Mouse (Mus musculus) CH12.LX (cell line): Measurements from ENCODE around the gene Ctso. TPM values are rescaled to one million over a fixed set of nuclear protein-coding genes. Genes with fewer than 3 reads are reported as not detected.

Experiments
- DNase-seq: peaks from one replicate; pipeline ENCODE4 v3.0.0-alpha.2; 2013; ENCODE audit errors: extremely low read depth
- H3K27ac ChIP-seq: 2 replicates; pipeline ENCODE4 v1.5.1; 2012; ENCODE audit warnings: low read depth, mild to moderate bottlenecking, control low read depth, moderate library complexity; ENCODE audit not compliant: insufficient read depth
- H3K27me3 ChIP-seq: replicated peaks from 2 replicates; pipeline ENCODE3; 2012; ENCODE audit warnings: inconsistent platforms
- H3K36me3 ChIP-seq, 2 experiments: replicated peaks in 1 of 2; 2 replicates each; pipeline versions ENCODE3 to v1.6.1; 2012; ENCODE audit warnings: inconsistent platforms in 1 of 2, low read length in 1 of 2, mild to moderate bottlenecking in 1 of 2, mixed read lengths in 1 of 2, moderate library complexity in 1 of 2; ENCODE audit not compliant: control insufficient read depth in 1 of 2, insufficient read depth in 1 of 2
- H3K4me1 ChIP-seq, 2 experiments: 2 replicates each; pipeline ENCODE4 v1.6.1; 2012; ENCODE audit warnings: inconsistent platforms in 1 of 2, moderate library complexity in 1 of 2; ENCODE audit not compliant: insufficient read depth in 2 of 2, control insufficient read depth in 1 of 2
- H3K4me2 ChIP-seq: 2 replicates; pipeline ENCODE4 v1.6.1; 2012; ENCODE audit warnings: low read depth, mild to moderate bottlenecking, control low read depth; ENCODE audit not compliant: poor library complexity, insufficient read depth, severe bottlenecking
- H3K4me3 ChIP-seq, 3 experiments: fragments of 150-350 bp in 1 of 3; sonication (generic) in 1 of 3; replicated peaks in 1 of 3; 2 replicates each; pipeline versions ENCODE3 to v1.5.1; 2011 to 2012; ENCODE audit warnings: low read depth in 2 of 3, low read length in 2 of 3, mild to moderate bottlenecking in 2 of 3, moderate library complexity in 2 of 3, control low read depth in 1 of 3, improper control_type of control experiment in 1 of 3, inconsistent platforms in 1 of 3, mixed read lengths in 1 of 3; ENCODE audit not compliant: poor library complexity in 1 of 3
- H3K79me2 ChIP-seq: replicated peaks from 2 replicates; pipeline ENCODE4 v1.6.1; 2012; ENCODE audit warnings: mild to moderate bottlenecking, moderate library complexity; ENCODE audit not compliant: control insufficient read depth, poor library complexity, insufficient read depth, severe bottlenecking; ENCODE audit errors: extremely low read depth
- H3K9ac ChIP-seq: 2 replicates; pipeline ENCODE4 v1.6.1; 2012; ENCODE audit warnings: low read depth, mild to moderate bottlenecking, control low read depth, moderate library complexity; ENCODE audit not compliant: insufficient read depth
- H3K9me3 ChIP-seq: replicated peaks from 2 replicates; pipeline ENCODE3; 2012; ENCODE audit warnings: low read length, inconsistent platforms, mixed read lengths
- BHLHE40 ChIP-seq: IDR thresholded peaks from 2 replicates; pipeline ENCODE4 v1.6.1; 2011; ENCODE audit warnings: mild to moderate bottlenecking, low read depth, low read length, improper control_type of control experiment
- CHD2 ChIP-seq: IDR thresholded peaks from 2 replicates; pipeline ENCODE4 v1.6.1; 2011; ENCODE audit warnings: low read length, improper control_type of control experiment
- CTCF ChIP-seq, 2 experiments: IDR thresholded peaks in 1 of 2; conservative IDR thresholded peaks in 1 of 2; 2 replicates each; pipeline ENCODE4 v1.5.1; 2011 to 2012; ENCODE audit warnings: low read depth in 2 of 2, low read length in 2 of 2, improper control_type of control experiment in 1 of 2, inconsistent platforms in 1 of 2, mild to moderate bottlenecking in 1 of 2, moderate library complexity in 1 of 2
- E2F4 ChIP-seq: IDR thresholded peaks from 2 replicates; pipeline ENCODE4 v1.6.1; 2011; ENCODE audit warnings: low read depth, low read length, improper control_type of control experiment; ENCODE audit not compliant: insufficient replicate concordance
- ELF1 ChIP-seq: IDR thresholded peaks from 2 replicates; pipeline ENCODE4 v1.6.1; 2014; ENCODE audit warnings: low read depth, mild to moderate bottlenecking, inconsistent platforms, low read length, improper control_type of control experiment
- EP300 ChIP-seq: IDR thresholded peaks from 2 replicates; pipeline ENCODE4 v1.6.1; 2011; ENCODE audit warnings: low read length, improper control_type of control experiment
- GABPA ChIP-seq: IDR thresholded peaks from 2 replicates; pipeline ENCODE4 v1.6.1; 2012; ENCODE audit warnings: low read depth, low read length, improper control_type of control experiment, inconsistent platforms; ENCODE audit not compliant: insufficient replicate concordance
- HCFC1 ChIP-seq: IDR thresholded peaks from 2 replicates; pipeline ENCODE4 v1.6.1; 2012; ENCODE audit warnings: low read depth, mild to moderate bottlenecking, inconsistent platforms, low read length, improper control_type of control experiment
- IRF4 ChIP-seq: IDR thresholded peaks from 2 replicates; pipeline ENCODE4 v1.6.1; 2014; ENCODE audit warnings: low read depth, mild to moderate bottlenecking, inconsistent platforms, low read length, improper control_type of control experiment
- JUN ChIP-seq: IDR thresholded peaks from 2 replicates; pipeline ENCODE4 v1.6.1; 2011; ENCODE audit warnings: low read depth, mild to moderate bottlenecking, low read length, improper control_type of control experiment, moderate library complexity; ENCODE audit not compliant: insufficient read depth
- JUND ChIP-seq: conservative IDR thresholded peaks from 2 replicates; pipeline ENCODE4 v1.6.1; 2011; ENCODE audit warnings: low read depth, low read length, improper control_type of control experiment
- MAFK ChIP-seq: IDR thresholded peaks from 2 replicates; pipeline ENCODE4 v1.6.1; 2011; ENCODE audit warnings: low read length, improper control_type of control experiment; ENCODE audit not compliant: insufficient replicate concordance
- MAZ ChIP-seq: IDR thresholded peaks from 2 replicates; pipeline ENCODE4 v1.6.1; 2012; ENCODE audit warnings: low read depth, mild to moderate bottlenecking, inconsistent platforms, low read length, improper control_type of control experiment, moderate library complexity
- MYC ChIP-seq: IDR thresholded peaks from 2 replicates; pipeline ENCODE4 v1.6.1; 2011; ENCODE audit warnings: low read depth, mild to moderate bottlenecking, improper control_type of control experiment, low read length
- NRF1 ChIP-seq: IDR thresholded peaks from 2 replicates; pipeline ENCODE4 v1.6.1; 2014; ENCODE audit warnings: low read depth, mild to moderate bottlenecking, inconsistent platforms, low read length, improper control_type of control experiment, moderate library complexity
- PAX5 ChIP-seq: IDR thresholded peaks from 2 replicates; pipeline ENCODE4 v1.6.1; 2012; ENCODE audit warnings: low read length, inconsistent platforms, mixed read lengths
- POLR2AphosphoS2 ChIP-seq: IDR thresholded peaks from 2 replicates; pipeline ENCODE4 v1.6.1; 2011; ENCODE audit warnings: low read depth, low read length, improper control_type of control experiment
- RAD21 ChIP-seq: IDR thresholded peaks from 2 replicates; pipeline ENCODE4 v1.6.1; 2011; ENCODE audit warnings: low read depth, mild to moderate bottlenecking, low read length, improper control_type of control experiment, moderate library complexity
- TCF12 ChIP-seq: IDR thresholded peaks from 2 replicates; pipeline ENCODE4 v1.6.1; 2014; ENCODE audit warnings: low read depth, mild to moderate bottlenecking, inconsistent platforms, low read length, improper control_type of control experiment
- UBTF ChIP-seq: IDR thresholded peaks from 2 replicates; pipeline ENCODE4 v1.6.1; 2012; ENCODE audit warnings: low read depth, mild to moderate bottlenecking, inconsistent platforms, low read length, improper control_type of control experiment, moderate library complexity
- USF1 ChIP-seq: IDR thresholded peaks from 2 replicates; pipeline ENCODE4 v1.6.1; 2014; ENCODE audit warnings: low read depth, mild to moderate bottlenecking, inconsistent platforms, low read length, improper control_type of control experiment
- USF2 ChIP-seq: conservative IDR thresholded peaks from 2 replicates; pipeline ENCODE4 v1.6.1; 2011; ENCODE audit warnings: low read depth, low read length, improper control_type of control experiment
- ZC3H11A ChIP-seq: IDR thresholded peaks from 2 replicates; pipeline ENCODE4 v1.6.1; 2012; ENCODE audit warnings: low read depth, mild to moderate bottlenecking, inconsistent platforms, low read length, improper control_type of control experiment
- ZKSCAN1 ChIP-seq: IDR thresholded peaks from 2 replicates; pipeline ENCODE4 v1.6.1; 2012; ENCODE audit warnings: low read depth, inconsistent platforms, low read length, improper control_type of control experiment, borderline replicate concordance
- ZMIZ1 ChIP-seq: IDR thresholded peaks from 2 replicates; pipeline ENCODE4 v1.6.1; 2012; ENCODE audit warnings: low read depth, mild to moderate bottlenecking, inconsistent platforms, low read length, improper control_type of control experiment
- dilution Hi-C: fragments of 300-500 bp; cut with MboI; formaldehyde crosslinking; loops from 2 replicates; pipeline ENCODE4 v1.14.3; 2020; ENCODE audit warnings: low sequenced_read_pairs; ENCODE audit not compliant: extremely low pct_unique_long_range_greater_than_20kb, extremely low pct_ligation_motif_present
- in situ Hi-C: fragments of 300-500 bp; cut with MboI; formaldehyde crosslinking; loops from 3 replicates; pipeline ENCODE4 v1.14.3; 2019; ENCODE audit warnings: low sequenced_read_pairs, low pct_ligation_motif_present, low pct_unique_long_range_greater_than_20kb, mixed read lengths
- polyA plus RNA-seq: library from polyadenylated mRNA; unstranded; fragments of >175 nt; gene quantifications from 2 replicates; pipeline ENCODE4 v1.2.1, GENCODE M21; 2012; ENCODE audit warnings: low read depth; ENCODE audit not compliant: insufficient read length
- total RNA-seq, 2 experiments: library from RNA; depleted of rRNA; stranded (reverse); fragments of 300-350 nt in 1 of 2; fragments of >200 nt in 1 of 2; gene quantifications; 2 replicates each; pipeline ENCODE4 v1.2.3; 2012 to 2014

Gene Ctso
- total and polyA plus RNA-seq, 3 experiments = 21.1 to 41.7 (median 39.2) TPM

DNA sequence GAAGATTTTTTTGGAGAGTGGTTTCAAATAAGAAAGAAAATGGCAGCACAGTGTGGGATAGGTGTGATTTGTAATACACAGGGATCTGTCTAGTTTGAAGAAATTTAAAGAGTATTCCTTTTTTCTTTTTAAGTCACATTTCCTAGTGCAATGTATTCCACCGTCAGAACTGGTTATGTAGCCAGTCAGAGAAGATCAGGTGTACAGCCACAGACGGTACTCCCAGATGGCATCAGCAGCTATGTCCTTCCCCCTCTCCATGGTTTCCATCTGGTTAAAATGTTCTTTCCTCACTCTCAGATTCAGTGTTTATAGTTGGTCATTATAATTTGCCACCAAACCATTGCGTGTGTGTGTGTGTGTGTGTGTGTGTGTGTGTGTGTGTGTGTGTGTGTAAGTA, 10.7 kb downstream of the Ctso start:
- dilution Hi-C loops (no loop called here), in situ Hi-C loops (no loop called here)
- no peaks in the 10 kb centered on the region for H3K27me3 ChIP-seq
- no peak overlapping the region for H3K27ac ChIP-seq
- H3K4me1 ChIP-seq = peaks cover 0 to 35% of the 10 kb centered on the region in 2 experiments; a peak in 2 of 4 replicates
- H3K9ac ChIP-seq = no peak overlapping the region
- TF ChIP-seq CHD2 = no peak
- TF ChIP-seq EP300 = no peak
- no peak for TF ChIP-seq JUN
- no peak overlapping the region for H3K4me2 ChIP-seq
- peaks cover 10% of the 10 kb centered on the region for H3K79me2 ChIP-seq
- H3K4me3 ChIP-seq = no peak overlapping the region
- H3K9me3 ChIP-seq = no peaks in the 10 kb centered on the region
- no peak for DNase-seq
- H3K36me3 ChIP-seq = peaks cover 36 to 76% of the 10 kb centered on the region in 2 experiments

DNA sequence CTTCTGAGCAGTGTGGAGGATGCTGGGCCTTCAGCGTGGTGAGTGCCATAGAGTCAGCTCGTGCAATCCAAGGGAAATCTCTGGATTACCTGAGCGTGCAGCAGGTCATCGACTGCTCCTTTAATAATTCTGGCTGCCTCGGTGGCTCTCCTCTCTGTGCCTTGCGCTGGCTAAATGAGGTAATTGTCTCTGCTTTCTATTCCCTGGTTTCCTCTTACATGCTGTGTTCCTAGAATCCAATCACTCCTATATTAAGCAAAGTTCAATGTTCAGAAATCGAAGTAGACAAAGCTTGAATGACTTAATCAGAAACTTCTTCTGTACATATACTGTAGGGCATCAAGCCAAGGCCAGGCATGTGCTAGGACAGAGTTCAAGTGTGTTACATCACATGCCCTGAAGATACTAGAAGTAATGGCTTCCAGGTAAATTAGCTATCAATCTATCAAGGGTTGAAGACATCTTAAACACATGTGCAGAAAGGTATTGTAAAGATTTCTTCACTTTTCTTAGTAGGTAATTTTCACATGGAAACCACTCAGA, 12.5 kb downstream of the Ctso start:
- TF ChIP-seq IRF4 (no peak), MAZ (no peak), ZC3H11A (no peak), JUN (no peak), TCF12 (no peak), GABPA (no peak), ZKSCAN1 (no peak), PAX5 (no peak), RAD21 (no peak), BHLHE40 (no peak), POLR2AphosphoS2 (no peak), E2F4 (no peak)
- Histone ChIP-seq H3K9ac (no peak overlapping the region), H3K4me1 (peaks cover 0 to 20% of the 10 kb centered on the region in 2 experiments; a peak in 2 of 4 replicates), H3K27ac (no peak overlapping the region), H3K27me3 (no peaks in the 10 kb centered on the region), H3K9me3 (no peaks in the 10 kb centered on the region), H3K79me2 (peaks cover 4% of the 10 kb centered on the region; the same call in 1 of the 2 replicates), H3K36me3 (peaks cover 45 to 80% of the 10 kb centered on the region in 2 experiments), H3K4me3 (no peak overlapping the region), H3K4me2 (no peak overlapping the region)
- DNase-seq = no peak
- dilution Hi-C loops = no loop called here
- in situ Hi-C loops = no loop called here

DNA sequence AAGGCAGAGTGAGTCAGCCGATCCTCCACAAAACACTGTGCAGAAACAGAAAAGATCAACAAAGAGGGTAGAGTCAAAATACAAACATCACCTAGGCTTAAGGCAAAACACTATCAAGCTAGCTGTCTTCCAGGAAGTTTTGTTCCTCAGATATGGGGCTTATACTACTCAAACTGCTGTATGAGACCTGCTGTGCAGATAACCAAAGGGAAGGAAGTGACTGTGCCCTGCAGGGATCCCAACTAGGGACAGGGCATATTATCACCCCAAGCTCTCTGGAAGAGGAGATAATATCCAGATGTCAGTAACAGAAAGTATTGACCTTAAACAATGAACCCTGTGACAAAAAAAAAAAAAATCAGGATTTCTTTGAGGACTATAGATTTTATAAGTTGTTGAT, 16.6 kb downstream of the Ctso start:
- TF ChIP-seq NRF1 (no peak), ELF1 (no peak), JUND (no peak), USF1 (no peak), GABPA (no peak), USF2 (no peak), MYC (no peak), ZMIZ1 (no peak), HCFC1 (no peak), BHLHE40 (no peak), UBTF (no peak), MAZ (no peak), CTCF (conservative IDR thresholded peaks at IDR 0.05 in 1 of 2, IDR thresholded peaks at IDR 0.05 in 1 of 2; ENCODE audit: low read depth in 2 of 2, low read length in 2 of 2) (no peak), ZKSCAN1 (no peak), MAFK (no peak), POLR2AphosphoS2 (no peak), E2F4 (no peak)
- no peak overlapping the region for H3K27ac ChIP-seq
- H3K4me3 ChIP-seq = no peak overlapping the region
- no peak overlapping the region for H3K4me2 ChIP-seq
- no peaks in the 10 kb centered on the region for H3K4me1 ChIP-seq
- no peaks in the 10 kb centered on the region for H3K79me2 ChIP-seq
- in situ Hi-C loops = no loop called here
- H3K27me3 ChIP-seq = no peaks in the 10 kb centered on the region
- H3K9ac ChIP-seq = no peak overlapping the region
- no peak for DNase-seq
- peaks cover 40 to 82% of the 10 kb centered on the region in 2 experiments for H3K36me3 ChIP-seq
- no peaks in the 10 kb centered on the region for H3K9me3 ChIP-seq
- dilution Hi-C loops = no loop called here
